In the genomic region with DNA sequence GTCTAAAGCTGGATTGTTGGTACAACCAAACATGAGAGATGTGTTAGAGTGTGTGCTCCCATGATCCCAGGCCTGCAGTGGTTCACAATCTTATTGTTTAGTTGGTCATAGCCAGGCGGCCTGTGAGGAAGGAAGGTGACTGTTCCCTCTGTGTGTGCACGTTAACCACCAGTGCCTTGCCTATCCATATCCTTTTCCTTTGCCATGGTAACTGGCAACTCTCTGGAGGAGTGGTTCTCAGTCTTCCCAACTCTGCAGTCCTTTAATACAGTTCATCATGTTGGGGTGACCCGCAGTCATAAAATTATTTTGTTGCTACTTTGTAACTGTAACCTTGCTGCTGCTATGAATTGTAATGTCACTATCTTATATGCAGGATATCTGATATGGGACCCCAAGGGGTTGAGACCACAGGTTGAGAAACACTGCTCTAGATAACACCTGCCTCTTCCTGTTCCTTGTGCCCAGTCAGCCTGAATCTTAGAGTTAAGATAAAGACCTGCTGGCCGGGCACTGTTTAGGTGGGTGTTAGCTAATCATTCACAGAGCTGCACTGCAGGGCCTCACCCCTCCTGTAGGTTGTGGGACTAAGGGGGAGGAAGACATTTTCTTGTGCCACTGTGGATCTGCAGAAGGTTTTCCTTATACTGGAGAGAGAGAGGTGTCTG, we compare ENCODE assay signal across 14 mouse cellular contexts. TPM values are rescaled to one million over a fixed set of nuclear protein-coding genes. Genes with fewer than 3 reads are reported as not detected.
A peak's percentile ranks its signal among the peaks of the same experiment; 100 is the strongest.
DNase-seq lines count a peak whose midpoint lies in the region; ATAC-seq and TF ChIP-seq lines count a peak whose summit lies in the region.
"Had no signal": no experiment of that assay in that cellular context is flagged by ENCODE, and none has a peak within 500 bp of the region (broad histone marks: within the 10 kb centered on the region; RNA-seq: fewer than 3 reads in every experiment).

No protein-coding gene starts in this region.

- TF ChIP-seq EP300 in liver, postnatal 0 days (IDR thresholded peaks at IDR 0.05; ENCODE audit: low read depth) = peak; percentile 71

- H3K4me1 ChIP-seq in kidney, embryonic 15.5 days = peaks cover 26% of the 10 kb centered on the region
- H3K4me1 ChIP-seq in kidney, adult 2 months (ENCODE audit: control insufficient read depth, insufficient read depth, low read length) = no peaks in the 10 kb centered on the region
- H3K4me1 ChIP-seq in intestine, embryonic 15.5 days (replicated peaks) = peaks cover 32% of the 10 kb centered on the region
- peaks cover 11% of the 10 kb centered on the region for H3K4me1 ChIP-seq in liver, postnatal 0 days (ENCODE audit: insufficient read depth)

- no peak for TF ChIP-seq CTCF in kidney, adult 2 months (conservative IDR thresholded peaks at IDR 0.05; ENCODE audit: insufficient read depth, insufficient read length, low read depth, low read length)
- TF ChIP-seq CTCF in liver, postnatal 0 days (IDR thresholded peaks at IDR 0.05; ENCODE audit: low read depth) = no peak

- H3K27me3 ChIP-seq in kidney, embryonic 15.5 days = no peaks in the 10 kb centered on the region
- H3K27me3 ChIP-seq in kidney, adult 2 months (replicated peaks; ENCODE audit: control insufficient read depth, insufficient read depth, low read length) = no peaks in the 10 kb centered on the region
- no peaks in the 10 kb centered on the region for H3K27me3 ChIP-seq in intestine, embryonic 15.5 days (replicated peaks)
- H3K27me3 ChIP-seq in liver, postnatal 0 days (ENCODE audit: insufficient read depth, low read length) = no peaks in the 10 kb centered on the region
- H3K27me3 ChIP-seq: forebrain, embryonic 12.5 days had no signal

- TF ChIP-seq POLR2A in kidney, adult 2 months (IDR thresholded peaks at IDR 0.05; ENCODE audit: low read depth, low read length) = no peak

- 72% methylated on average over 4 of the region's 4 CpGs for WGBS in kidney, embryonic 15.5 days
- WGBS in kidney, adult 2 months = 72% methylated on average over 4 of the region's 4 CpGs
- 56% methylated on average over 4 of the region's 4 CpGs for WGBS in intestine, embryonic 15.5 days
- 42% methylated on average over 4 of the region's 4 CpGs for WGBS in liver, postnatal 0 days (ENCODE audit: insufficient replicate concordance)

- no peak for DNase-seq in kidney, adult 2 months
- peak; percentile 77 for DNase-seq in MEL-GATA-1-ER (ENCODE audit: extremely low read depth, low read depth)
- DNase-seq in liver, postnatal 0 days = no peak
- no peak for DNase-seq in adrenal gland, adult 18-20 months (ENCODE audit: low spot score in 2 of 2)
- DNase-seq in layer of hippocampus, adult 9-11 months = no peak
- no peak for DNase-seq in frontal cortex, postnatal 36 days (ENCODE audit: low spot score in 2 of 2)
- DNase-seq: adrenal gland, adult 2 months; gastrocnemius, postnatal 25 days; left cerebral cortex, postnatal 4 days had no signal

- no peaks in the 10 kb centered on the region for H3K36me3 ChIP-seq in kidney, embryonic 15.5 days
- no peaks in the 10 kb centered on the region for H3K36me3 ChIP-seq in kidney, adult 2 months (ENCODE audit: control insufficient read depth, insufficient read depth, low read length)
- no peaks in the 10 kb centered on the region for H3K36me3 ChIP-seq in intestine, embryonic 15.5 days
- no peaks in the 10 kb centered on the region for H3K36me3 ChIP-seq in liver, postnatal 0 days (replicated peaks; ENCODE audit: insufficient read depth, low read length)
- H3K36me3 ChIP-seq: forebrain, embryonic 12.5 days had no signal

- H3K9me3 ChIP-seq in kidney, embryonic 15.5 days (replicated peaks) = no peaks in the 10 kb centered on the region; the same call in 1 of the 2 replicates
- H3K9me3 ChIP-seq in intestine, embryonic 15.5 days = no peaks in the 10 kb centered on the region
- no peaks in the 10 kb centered on the region for H3K9me3 ChIP-seq in liver, postnatal 0 days (ENCODE audit: low read length)

- ATAC-seq in kidney, embryonic 15.5 days (replicated peaks; ENCODE audit: low FRiP score) = peak; percentile 59
- peak; percentile 91 for ATAC-seq in intestine, embryonic 15.5 days
- ATAC-seq in liver, postnatal 0 days = peak; percentile 58; the same call in 1 of the 2 replicates
- ATAC-seq: hindbrain, postnatal 0 days had no signal

- H3K4me2 ChIP-seq in kidney, embryonic 15.5 days = no peak overlapping the region
- H3K4me2 ChIP-seq in intestine, embryonic 15.5 days (replicated peaks) = no peak overlapping the region; the same call in 1 of the 2 replicates
- H3K4me2 ChIP-seq in liver, postnatal 0 days (ENCODE audit: low read depth, low read length) = no peak overlapping the region
- H3K4me2 ChIP-seq: forebrain, embryonic 12.5 days had no signal

- peak overlapping the region; percentile 45; the same call in 1 of the 2 replicates for H3K27ac ChIP-seq in kidney, embryonic 15.5 days
- H3K27ac ChIP-seq in kidney, adult 2 months (ENCODE audit: insufficient read depth, low read depth, low read length) = no peak overlapping the region
- H3K27ac ChIP-seq in intestine, embryonic 15.5 days = peak overlapping the region; percentile 52
- H3K27ac ChIP-seq in liver, postnatal 0 days (ENCODE audit: low read depth) = no peak overlapping the region
- H3K27ac ChIP-seq: hindbrain, postnatal 0 days; layer of hippocampus, adult 2 months had no signal

- no peak overlapping the region for H3K4me3 ChIP-seq in kidney, embryonic 15.5 days (replicated peaks)
- no peak overlapping the region for H3K4me3 ChIP-seq in kidney, adult 2 months (ENCODE audit: insufficient read depth, low read depth, low read length)
- H3K4me3 ChIP-seq in intestine, embryonic 15.5 days (replicated peaks) = no peak overlapping the region
- H3K4me3 ChIP-seq in liver, postnatal 0 days (ENCODE audit: low read depth, low read length) = no peak overlapping the region
- H3K4me3 ChIP-seq: forebrain, embryonic 12.5 days; layer of hippocampus, adult 2 months had no signal

- H3K9ac ChIP-seq in kidney, embryonic 15.5 days = no peak overlapping the region
- H3K9ac ChIP-seq in intestine, embryonic 15.5 days = no peak overlapping the region
- no peak overlapping the region for H3K9ac ChIP-seq in liver, postnatal 0 days (replicated peaks)
- H3K9ac ChIP-seq: forebrain, embryonic 12.5 days had no signal

RNA-seq across cellular contexts. Expression of a gene that starts 57.0 kb away (rescaled TPM):
- polyA plus RNA-seq in kidney, embryonic 15.5 days (2015; fragmentation: Nextera tagmentation; extraction: Ambion mirVana) = 0.48 and 0.62 TPM in 2 replicates
- polyA plus RNA-seq in kidney, adult 2 months (2012; rRNA removed) = 0.61 and 0.88 TPM in 2 replicates
- polyA plus RNA-seq in intestine, embryonic 15.5 days (2015; fragmentation: Nextera tagmentation; extraction: Ambion mirVana) = 2.2 and 2.4 TPM in 2 replicates
- 0.11 and 0.21 TPM in 2 replicates for polyA plus RNA-seq in liver, postnatal 0 days (2015; fragmentation: Nextera tagmentation; extraction: Ambion mirVana)
- total RNA-seq in adrenal gland, adult 18-20 months (2021) = 10 to 100 TPM in 1 of 2 experiments, 1 to 10 TPM in 1; 2.3 to 11.8 TPM

Comparison
In these comparisons a context has a peak if more than half of its experiments do, and no peak if none do; other contexts are left out.
1. H3K27ac ChIP-seq: peak in kidney, embryonic 15.5 days (single experiment) and intestine, embryonic 15.5 days (single experiment); none in kidney, adult 2 months (single experiment) and liver, postnatal 0 days (single experiment).
2. Peak in every context shown above with its lines, with median percentiles within 50 percentile points of each other: ATAC-seq.